Mouse (Mus musculus) lung, postnatal 0 days (tissue): ENCODE measurements at regions not wholly inside any gene's neighbourhood (a gene's known extent, or its start where the extent isn't known, plus 50 kb on each side); places are given as distances from the start of the nearest gene placed in this dataset.

Experiments used
- CTCF ChIP-seq: IDR thresholded peaks from 2 replicates; pipeline ENCODE4 v1.5.1; 2016; ENCODE audit warnings: antibody characterized with exemption, mild to moderate bottlenecking
- EP300 ChIP-seq: IDR thresholded peaks from 2 replicates; pipeline ENCODE4 v1.6.1; 2016; ENCODE audit warnings: antibody characterized with exemption, mild to moderate bottlenecking, control low read depth

DNA sequence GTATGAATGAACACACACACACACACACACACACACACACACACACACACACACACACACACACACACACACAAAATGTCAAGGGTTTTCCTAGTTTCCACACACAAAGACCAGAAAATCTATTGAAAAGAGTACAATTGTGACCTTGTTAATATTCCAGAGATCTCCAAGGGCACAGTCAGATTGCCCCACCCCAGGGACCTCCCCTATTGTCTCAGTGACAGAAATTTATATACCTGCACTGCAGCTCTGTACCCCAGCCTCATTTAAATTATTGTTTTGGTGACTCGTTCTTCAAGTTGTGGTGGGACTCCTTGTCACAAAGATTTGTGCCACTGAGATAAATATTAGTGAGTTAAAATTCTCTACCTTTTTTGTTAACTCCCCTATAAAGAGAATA is 187.1 kb upstream of the Nox3 start:
- no peak for TF ChIP-seq CTCF
- TF ChIP-seq EP300, result no peak
